Mouse (Mus musculus): ENCODE data around the gene Taar6. TPM values are rescaled to one million over a fixed set of nuclear protein-coding genes. Genes with fewer than 3 reads are reported as not detected.

Gene Taar6
- polyA plus RNA-seq, 1 experiment from 2014 or later = not detected

Other genes with a start within 250 kb of the Taar6 start
- gene Rps12, start 198.4 kb downstream of the Taar6 start, polyA plus RNA-seq (2015; fragmentation: Nextera tagmentation; extraction: Ambion mirVana) = 171 and 214 TPM in 2 replicates
- gene Slc18b1, start 188.7 kb downstream of the Taar6 start, polyA plus RNA-seq (2015; fragmentation: Nextera tagmentation; extraction: Ambion mirVana) = 14.2 and 16.0 TPM in 2 replicates
- 0.15 TPM in 1 of 2 replicates, not detected in the other for gene Vnn3, start 134.2 kb downstream of the Taar6 start, polyA plus RNA-seq (2015; fragmentation: Nextera tagmentation; extraction: Ambion mirVana)
- 0.60 and 0.97 TPM in 2 replicates for gene Vnn1, start 91.0 kb downstream of the Taar6 start, polyA plus RNA-seq (2015; fragmentation: Nextera tagmentation; extraction: Ambion mirVana)
- gene Taar1, start 65.3 kb downstream of the Taar6 start, polyA plus RNA-seq (2015; fragmentation: Nextera tagmentation; extraction: Ambion mirVana) = not detected in 2 replicates
- gene Taar2, start 47.1 kb downstream of the Taar6 start, polyA plus RNA-seq (2015; fragmentation: Nextera tagmentation; extraction: Ambion mirVana) = not detected in 2 replicates
- gene Taar3, start 36.1 kb downstream of the Taar6 start, polyA plus RNA-seq (2015; fragmentation: Nextera tagmentation; extraction: Ambion mirVana) = not detected in 2 replicates
- not detected in 2 replicates for gene Taar4, start 25.2 kb downstream of the Taar6 start, polyA plus RNA-seq (2015; fragmentation: Nextera tagmentation; extraction: Ambion mirVana)
- gene Taar5, start 14.9 kb downstream of the Taar6 start, polyA plus RNA-seq (2015; fragmentation: Nextera tagmentation; extraction: Ambion mirVana) = not detected in 2 replicates
- gene Taar7a, start 7.8 kb upstream of the Taar6 start, polyA plus RNA-seq (2015; fragmentation: Nextera tagmentation; extraction: Ambion mirVana) = not detected in 2 replicates
- gene Taar7b, start 14.3 kb upstream of the Taar6 start, polyA plus RNA-seq (2015; fragmentation: Nextera tagmentation; extraction: Ambion mirVana) = not detected in 2 replicates
- gene Taar7d, start 41.6 kb upstream of the Taar6 start, polyA plus RNA-seq (2015; fragmentation: Nextera tagmentation; extraction: Ambion mirVana) = not detected in 2 replicates
- not detected in 2 replicates for gene Taar7e, start 52.0 kb upstream of the Taar6 start, polyA plus RNA-seq (2015; fragmentation: Nextera tagmentation; extraction: Ambion mirVana)
- gene Taar7f, start 63.9 kb upstream of the Taar6 start, polyA plus RNA-seq (2015; fragmentation: Nextera tagmentation; extraction: Ambion mirVana) = not detected in 2 replicates
- not detected in 2 replicates for gene Taar8a, start 90.9 kb upstream of the Taar6 start, polyA plus RNA-seq (2015; fragmentation: Nextera tagmentation; extraction: Ambion mirVana)
- not detected in 2 replicates for gene Taar8b, start 106.6 kb upstream of the Taar6 start, polyA plus RNA-seq (2015; fragmentation: Nextera tagmentation; extraction: Ambion mirVana)
- gene Taar8c, start 116.3 kb upstream of the Taar6 start, polyA plus RNA-seq (2015; fragmentation: Nextera tagmentation; extraction: Ambion mirVana) = not detected in 2 replicates
- not detected in 2 replicates for gene Taar9, start 123.9 kb upstream of the Taar6 start, polyA plus RNA-seq (2015; fragmentation: Nextera tagmentation; extraction: Ambion mirVana)
- 68.7 and 70.4 TPM in 2 replicates for gene Stx7, start 163.7 kb upstream of the Taar6 start, polyA plus RNA-seq (2015; fragmentation: Nextera tagmentation; extraction: Ambion mirVana)
- 18.2 and 19.2 TPM in 2 replicates for gene Moxd1, start 237.9 kb upstream of the Taar6 start, polyA plus RNA-seq (2015; fragmentation: Nextera tagmentation; extraction: Ambion mirVana)